Mouse (Mus musculus) embryonic facial prominence, embryonic 15.5 days (tissue): ENCODE data around the gene Pi4k2b. TPM values are rescaled to one million over a fixed set of nuclear protein-coding genes. Genes with fewer than 3 reads are reported as not detected.
"Not testable (repeated sequence)": the region's sequence is repeated elsewhere in the genome, so short reads cannot be mapped to it uniquely, and the experiment has no call there.

Experiments used
- ATAC-seq: fragments of 200-750 bp; cut with Nextera tagmentation; 2 replicates; pipeline ENCODE4 v1.8.0; 2017; ENCODE audit warnings: low read depth, moderate TSS enrichment; ENCODE audit not compliant: insufficient number of reproducible peaks, low FRiP score, low TSS enrichment
- H3K27ac ChIP-seq: fragments of 300-500 bp; sonication (generic); replicated peaks from 2 replicates; pipeline ENCODE4 v1.5.1; 2015; ENCODE audit warnings: mild to moderate bottlenecking, inconsistent platforms
- H3K27me3 ChIP-seq: fragments of 300-500 bp; sonication (generic); 2 replicates; pipeline ENCODE4 v1.6.1; 2015; ENCODE audit warnings: inconsistent platforms
- H3K36me3 ChIP-seq: fragments of 300-500 bp; sonication (generic); 2 replicates; pipeline ENCODE4 v1.6.1; 2015; ENCODE audit warnings: mild to moderate bottlenecking, inconsistent platforms
- H3K4me1 ChIP-seq: fragments of 300-500 bp; sonication (generic); 2 replicates; pipeline ENCODE4 v1.6.1; 2015; ENCODE audit warnings: inconsistent platforms
- H3K4me2 ChIP-seq: fragments of 300-500 bp; sonication (generic); replicated peaks from 2 replicates; pipeline ENCODE4 v1.6.1; 2015; ENCODE audit warnings: mild to moderate bottlenecking, inconsistent platforms
- H3K4me3 ChIP-seq: fragments of 300-500 bp; sonication (generic); replicated peaks from 2 replicates; pipeline ENCODE4 v1.5.1; 2015; ENCODE audit warnings: mild to moderate bottlenecking, inconsistent platforms
- H3K9ac ChIP-seq: fragments of 300-500 bp; sonication (generic); 2 replicates; pipeline ENCODE4 v1.6.1; 2015; ENCODE audit warnings: inconsistent platforms
- H3K9me3 ChIP-seq: fragments of 300-500 bp; sonication (generic); replicated peaks from 2 replicates; pipeline ENCODE4 v1.6.1; 2016; ENCODE audit warnings: inconsistent platforms
- WGBS: fragments of 180-500 bp; shearing (Covaris S2); methylation state at CpG from one replicate; pipeline ENCODE4 v1.1.7; 2015; 5-methylcytosine and 5-hydroxymethylcytosine counted together
- polyA plus RNA-seq: library from polyadenylated mRNA; unstranded; fragments of >200 nt; fragmentation: Nextera tagmentation; extraction: Ambion mirVana; gene quantifications from 2 replicates; pipeline ENCODE4 v1.2.1, GENCODE M21; 2015

Pi4k2b gene
- polyA plus RNA-seq: 21.3 and 21.7 TPM in 2 replicates

- H3K36me3 ChIP-seq: no peaks in the 10 kb centered on the region
- 0% methylated on average over 69 of the region's 75 CpGs for WGBS
- peak within 1 kb of the TSS; percentile 69 for H3K4me2 ChIP-seq
- H3K27ac ChIP-seq: peak within 1 kb of the TSS; percentile 84
- no peaks in the 10 kb centered on the region for H3K27me3 ChIP-seq
- peak within 1 kb of the TSS; percentile 73 for H3K9ac ChIP-seq
- peaks cover 7% of the 10 kb centered on the region; the same call in 1 of the 2 replicates for H3K4me1 ChIP-seq
- H3K4me3 ChIP-seq: peak within 1 kb of the TSS; percentile 85
- H3K9me3 ChIP-seq: no peaks in the 10 kb centered on the region
- ATAC-seq: peak; percentile 91
Observed at GRCm38 (mm10) chr5:52741391-52742111, at the start of gene Pi4k2b. Pi4k2b (plus strand) TSS chr5:52741574.

GRCm38 (mm10) chr5:52697291-52697690 is 44.1 kb upstream of the Pi4k2b start:
- H3K36me3 ChIP-seq: no peaks in the 10 kb centered on the region
- H3K9me3 ChIP-seq: no peaks in the 10 kb centered on the region
- no peak overlapping the region for H3K27ac ChIP-seq
- no peaks in the 10 kb centered on the region for H3K27me3 ChIP-seq
- 93% methylated on average over 1 of the region's 1 CpGs for WGBS
- H3K4me1 ChIP-seq: no peaks in the 10 kb centered on the region
- no peak overlapping the region for H3K9ac ChIP-seq
- no peak for ATAC-seq
- no peak overlapping the region for H3K4me2 ChIP-seq
- no peak overlapping the region for H3K4me3 ChIP-seq

GRCm38 (mm10) chr5:52697882-52698440 is 43.4 kb upstream of the Pi4k2b start:
- not testable (repeated sequence) for ATAC-seq

DNA sequence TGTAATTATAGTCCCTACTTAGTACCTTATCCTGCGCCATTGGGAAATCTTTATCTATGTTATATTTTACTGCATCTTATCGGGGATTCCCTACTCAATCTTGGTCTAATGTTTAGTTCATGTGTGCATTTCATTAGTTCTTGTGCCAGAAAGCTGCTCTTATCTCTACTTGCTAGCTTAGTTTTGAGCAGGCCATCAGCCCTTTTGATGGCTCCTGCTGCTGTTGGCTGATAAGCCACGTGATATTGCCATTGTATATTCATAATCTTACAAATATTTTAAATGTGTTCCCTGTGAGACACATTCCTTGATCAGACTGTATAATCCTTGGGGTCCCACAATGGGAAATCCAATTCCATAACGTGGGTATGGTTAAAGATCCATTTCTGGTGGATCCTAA is 36.8 kb upstream of the Pi4k2b start:
- ATAC-seq: no peak
- WGBS: 79% methylated on average over 4 of the region's 4 CpGs
- Histone ChIP-seq H3K4me1 (no peaks in the 10 kb centered on the region), H3K4me3 (no peak overlapping the region), H3K36me3 (no peaks in the 10 kb centered on the region), H3K9me3 (no peaks in the 10 kb centered on the region), H3K27ac (no peak overlapping the region), H3K27me3 (no peaks in the 10 kb centered on the region), H3K9ac (no peak overlapping the region), H3K4me2 (no peak overlapping the region)

More at GRCm38 (mm10) chr5:52697882-52698440, 43.4 kb upstream of the Pi4k2b start:
- H3K4me2 ChIP-seq, H3K27ac ChIP-seq, H3K9me3 ChIP-seq, H3K9ac ChIP-seq, H3K27me3 ChIP-seq, H3K4me3 ChIP-seq, H3K4me1 ChIP-seq, H3K36me3 ChIP-seq: not testable (repeated sequence)
- 85% methylated on average over 7 of the region's 7 CpGs for WGBS

- Histone ChIP-seq H3K27me3 (no peaks in the 10 kb centered on the region), H3K4me3 (no peak overlapping the region), H3K36me3 (no peaks in the 10 kb centered on the region), H3K4me1 (no peaks in the 10 kb centered on the region), H3K9me3 (no peaks in the 10 kb centered on the region), H3K9ac (no peak overlapping the region), H3K27ac (no peak overlapping the region), H3K4me2 (no peak overlapping the region)
- ATAC-seq: no peak
Observed at GRCm38 (mm10) chr5:52712704-52713103, 28.7 kb upstream of the Pi4k2b start.

GRCm38 (mm10) chr5:52716742-52717448 is 24.5 kb upstream of the Pi4k2b start:
- no peaks in the 10 kb centered on the region for H3K4me1 ChIP-seq
- ATAC-seq: no peak
- WGBS: 65% methylated on average over 5 of the region's 5 CpGs
- H3K9ac ChIP-seq: no peak overlapping the region
- H3K27ac ChIP-seq: no peak overlapping the region
- H3K9me3 ChIP-seq: no peaks in the 10 kb centered on the region
- no peaks in the 10 kb centered on the region for H3K36me3 ChIP-seq
- H3K27me3 ChIP-seq: no peaks in the 10 kb centered on the region
- H3K4me3 ChIP-seq: no peak overlapping the region
- no peak overlapping the region for H3K4me2 ChIP-seq

DNA sequence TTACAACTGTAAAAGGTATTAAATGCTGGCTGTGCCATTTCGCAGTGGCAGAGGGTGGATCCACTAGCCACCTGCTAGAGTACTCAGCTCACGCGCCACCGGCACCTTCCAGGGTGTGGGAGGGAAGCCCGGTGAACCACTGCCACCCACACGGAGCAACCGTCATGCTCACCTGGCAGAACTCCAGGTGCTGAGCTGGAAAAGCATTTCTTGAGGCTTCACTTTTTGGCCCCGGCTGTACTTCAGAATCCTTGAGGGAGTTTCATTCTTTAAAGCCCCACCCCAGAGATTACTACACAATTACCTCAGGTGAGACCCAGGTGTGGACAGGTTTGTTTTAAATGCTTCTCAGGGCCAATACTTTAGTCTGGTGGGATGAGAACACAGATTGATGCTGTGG is 20.4 kb upstream of the Pi4k2b start:
- 65% methylated on average over 8 of the region's 8 CpGs for WGBS

DNA sequence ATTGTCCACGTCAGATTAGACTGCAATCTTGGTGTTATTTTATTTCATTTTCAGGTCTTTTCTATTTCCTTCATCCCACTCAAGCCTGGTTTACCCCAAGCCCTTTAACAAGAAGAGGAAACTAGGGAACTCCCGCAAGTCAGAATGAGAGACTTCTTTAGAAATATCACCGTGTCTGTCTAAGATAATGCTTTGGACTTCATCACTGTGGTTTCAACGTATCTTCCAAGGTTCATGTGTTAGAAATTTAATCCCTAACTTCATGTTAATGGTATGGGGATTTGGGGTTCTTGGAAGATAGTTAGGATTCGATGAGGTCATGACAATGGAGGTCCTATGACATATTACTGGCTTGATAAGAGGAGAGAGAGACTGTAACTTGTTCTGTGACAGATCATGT is 13.6 kb upstream of the Pi4k2b start:
- H3K9me3 ChIP-seq: no peaks in the 10 kb centered on the region
- no peak for ATAC-seq
- no peak overlapping the region for H3K27ac ChIP-seq
- no peak overlapping the region for H3K4me2 ChIP-seq
- H3K36me3 ChIP-seq: no peaks in the 10 kb centered on the region
- 80% methylated on average over 5 of the region's 5 CpGs for WGBS
- no peaks in the 10 kb centered on the region for H3K4me1 ChIP-seq
- no peak overlapping the region for H3K9ac ChIP-seq
- H3K27me3 ChIP-seq: no peaks in the 10 kb centered on the region
- no peak overlapping the region for H3K4me3 ChIP-seq

More for the DNA sequence above, 20.4 kb upstream of the Pi4k2b start:
- H3K36me3 ChIP-seq: no peaks in the 10 kb centered on the region
- ATAC-seq: no peak
- H3K4me1 ChIP-seq: no peaks in the 10 kb centered on the region
- H3K4me2 ChIP-seq: no peak overlapping the region
- H3K27ac ChIP-seq: no peak overlapping the region
- H3K9ac ChIP-seq: no peak overlapping the region
- no peak overlapping the region for H3K4me3 ChIP-seq
- H3K9me3 ChIP-seq: no peaks in the 10 kb centered on the region
- no peaks in the 10 kb centered on the region for H3K27me3 ChIP-seq

- Histone ChIP-seq H3K27ac (no peak overlapping the region), H3K27me3 (no peaks in the 10 kb centered on the region), H3K4me3 (no peak overlapping the region), H3K4me2 (no peak overlapping the region), H3K9me3 (no peaks in the 10 kb centered on the region), H3K9ac (no peak overlapping the region), H3K36me3 (no peaks in the 10 kb centered on the region), H3K4me1 (no peaks in the 10 kb centered on the region)
- no peak for ATAC-seq
- WGBS: 66% methylated on average over 4 of the region's 4 CpGs
Observed at GRCm38 (mm10) chr5:52732811-52733210, 8.6 kb upstream of the Pi4k2b start.

DNA sequence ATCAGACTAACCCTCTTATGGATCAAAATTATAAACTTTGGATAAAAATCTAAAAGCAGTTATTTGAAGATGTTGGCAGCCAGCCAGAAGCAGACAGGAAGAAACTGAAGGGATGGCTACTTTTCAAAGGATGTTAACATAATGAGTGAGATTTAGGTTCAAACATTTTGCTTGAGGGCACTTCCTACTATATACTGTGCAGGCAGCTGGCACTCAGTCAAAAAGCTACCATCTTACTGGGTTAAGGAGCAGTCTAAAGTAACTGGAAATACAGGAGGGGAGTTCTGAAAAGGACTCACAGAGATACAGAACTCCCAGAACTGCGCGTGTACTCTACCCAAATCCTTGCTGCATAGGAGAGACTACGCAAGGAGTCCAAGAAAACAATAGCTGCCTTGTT is 5.3 kb upstream of the Pi4k2b start:
- H3K27me3 ChIP-seq: no peaks in the 10 kb centered on the region
- H3K9me3 ChIP-seq: no peaks in the 10 kb centered on the region
- no peak overlapping the region for H3K9ac ChIP-seq
- no peak overlapping the region for H3K27ac ChIP-seq
- no peaks in the 10 kb centered on the region for H3K4me1 ChIP-seq
- no peak overlapping the region for H3K4me3 ChIP-seq
- H3K36me3 ChIP-seq: no peaks in the 10 kb centered on the region
- H3K4me2 ChIP-seq: no peak overlapping the region
- 26% methylated on average over 3 of the region's 3 CpGs for WGBS
- peak; percentile 47; the same call in 1 of the 2 replicates for ATAC-seq

DNA sequence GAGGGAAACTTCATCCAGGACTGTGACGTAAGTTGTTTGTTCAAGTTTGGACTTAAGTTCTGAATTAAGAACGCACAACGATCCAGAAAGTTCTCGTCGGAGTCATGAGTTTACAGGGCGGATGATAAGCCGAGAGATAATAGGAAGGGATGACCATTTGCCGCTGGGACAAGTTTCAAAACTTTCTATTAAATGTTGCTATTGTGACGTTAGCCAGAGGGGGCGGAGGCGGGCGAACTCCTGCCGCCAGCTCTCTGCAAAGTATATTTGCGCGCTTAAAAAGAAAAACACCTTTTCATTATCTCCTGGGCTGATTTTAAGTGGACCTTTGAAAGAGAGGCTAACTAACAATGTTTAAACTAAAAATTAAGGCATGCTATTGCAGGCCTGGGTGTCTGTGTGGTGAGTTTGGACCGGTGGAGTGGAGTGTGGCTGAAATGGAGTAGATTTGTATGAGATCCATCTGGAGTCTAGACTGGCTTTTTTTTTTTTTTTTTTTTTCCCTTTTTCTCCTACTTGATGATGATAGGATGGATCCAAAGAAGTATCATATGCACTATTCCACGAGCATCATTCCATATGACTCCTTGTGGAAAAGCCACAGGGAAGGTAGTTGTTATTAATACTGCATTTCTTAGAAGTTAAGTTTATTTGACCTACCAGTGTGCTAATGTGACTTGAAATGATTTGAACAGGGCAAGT is 889 bp downstream of the Pi4k2b start:
- Histone ChIP-seq H3K9me3 (no peaks in the 10 kb centered on the region), H3K27me3 (no peaks in the 10 kb centered on the region), H3K4me3 (peak overlapping the region; percentile 85), H3K27ac (peak overlapping the region; percentile 84), H3K36me3 (no peaks in the 10 kb centered on the region), H3K4me2 (peak overlapping the region; percentile 69), H3K9ac (peak overlapping the region; percentile 73), H3K4me1 (peaks cover 7% of the 10 kb centered on the region; the same call in 1 of the 2 replicates)
- 1% methylated on average over 17 of the region's 17 CpGs for WGBS
- no peak for ATAC-seq
